Mouse (Mus musculus) kidney, adult 2 months (tissue): ENCODE measurements around the gene Duox1. TPM values are rescaled to one million over a fixed set of nuclear protein-coding genes. Genes with fewer than 3 reads are reported as not detected.
A peak's percentile ranks its signal among the peaks of the same experiment; 100 is the strongest.

ENCODE experiments used
- DNase-seq: peaks from one replicate; pipeline ENCODE4 v3.0.0; 2021
- H3K27ac ChIP-seq: fragments of 200-500 bp; 2 replicates; pipeline ENCODE4 v1.5.1; 2012; ENCODE audit warnings: low read depth, low read length, control low read depth, inconsistent platforms; ENCODE audit not compliant: insufficient read depth
- H3K27me3 ChIP-seq: fragments of 200-500 bp; replicated peaks from 2 replicates; pipeline ENCODE4 v1.6.1; 2012; ENCODE audit warnings: mild to moderate bottlenecking, moderate library complexity, low read length, inconsistent platforms; ENCODE audit not compliant: control insufficient read depth, insufficient read depth
- H3K36me3 ChIP-seq: fragments of 200-500 bp; 2 replicates; pipeline ENCODE4 v1.6.1; 2012; ENCODE audit warnings: mild to moderate bottlenecking, moderate library complexity, low read length, inconsistent platforms; ENCODE audit not compliant: control insufficient read depth, insufficient read depth
- H3K4me1 ChIP-seq: fragments of 200-500 bp; 2 replicates; pipeline ENCODE4 v1.6.1; 2011; ENCODE audit warnings: low read length; ENCODE audit not compliant: control insufficient read depth, insufficient read depth
- H3K4me3 ChIP-seq: fragments of 200-500 bp; 2 replicates; pipeline ENCODE4 v1.5.1; 2011; ENCODE audit warnings: mild to moderate bottlenecking, low read depth, low read length, control low read depth; ENCODE audit not compliant: insufficient read depth
- CTCF ChIP-seq: fragments of 200-500 bp; conservative IDR thresholded peaks from 2 replicates; pipeline ENCODE4 v1.5.1; 2011; ENCODE audit warnings: low read depth, mild to moderate bottlenecking, control low read depth, low read length, moderate library complexity, mixed read lengths; ENCODE audit not compliant: insufficient read depth, insufficient read length
- POLR2A ChIP-seq: fragments of 200-500 bp; IDR thresholded peaks from one replicate; pipeline ENCODE4 v1.6.1; 2011; ENCODE audit warnings: low read depth, low read length, control low read depth
- WGBS: fragments of 180-500 bp; shearing (Covaris S2); methylation state at CpG from one replicate; pipeline ENCODE4 v1.1.7; 2018; 5-methylcytosine and 5-hydroxymethylcytosine counted together
- polyA plus RNA-seq: library from polyadenylated mRNA; depleted of rRNA; stranded (reverse); fragments of >200 nt; gene quantifications from 2 replicates; pipeline ENCODE4 v1.2.3, GENCODE M21; 2012

Duox1 gene
- polyA plus RNA-seq, 1 experiment = 0.20 TPM

- peak overlapping the region; percentile 67 for H3K4me3 ChIP-seq
- WGBS = 1% methylated on average over 28 of the region's 28 CpGs
- peak; percentile 98 for DNase-seq
- no peaks in the 10 kb centered on the region for H3K36me3 ChIP-seq
- peaks cover 3% of the 10 kb centered on the region for H3K4me1 ChIP-seq
- H3K27ac ChIP-seq = peak overlapping the region; percentile 52; the same call in 1 of the 2 replicates
- no peaks in the 10 kb centered on the region for H3K27me3 ChIP-seq
- TF ChIP-seq POLR2A (peak; percentile 57), CTCF (no peak)
Observed at GRCm38 (mm10) chr2:122377215-122377674, 61.8 kb downstream of the Duox1 start.

- H3K27ac ChIP-seq = peak overlapping the region; percentile 52; the same call in 1 of the 2 replicates
- H3K36me3 ChIP-seq = no peaks in the 10 kb centered on the region
- H3K27me3 ChIP-seq = no peaks in the 10 kb centered on the region
- DNase-seq = peak; percentile 88
- under 1% methylated on average over 26 of the region's 26 CpGs for WGBS
- H3K4me1 ChIP-seq = peaks cover 3% of the 10 kb centered on the region
- TF ChIP-seq POLR2A = no peak
- TF ChIP-seq CTCF = no peak
- H3K4me3 ChIP-seq = peak overlapping the region; percentile 67
Observed at GRCm38 (mm10) chr2:122377751-122378246, 62.3 kb downstream of the Duox1 start.

GRCm38 (mm10) chr2:122378421-122379291 lies 63.2 kb downstream of the Duox1 start:
- Histone ChIP-seq H3K36me3 (no peaks in the 10 kb centered on the region), H3K4me3 (no peak overlapping the region; the same call in 1 of the 2 replicates), H3K27ac (no peak overlapping the region; the same call in 1 of the 2 replicates), H3K4me1 (peaks cover 3% of the 10 kb centered on the region), H3K27me3 (no peaks in the 10 kb centered on the region)
- peak; percentile 84 for DNase-seq
- TF ChIP-seq CTCF (peak; percentile 52), POLR2A (no peak)
- WGBS = 22% methylated on average over 8 of the region's 8 CpGs

GRCm38 (mm10) chr2:122379292-122379650 lies 63.8 kb downstream of the Duox1 start:
- Histone ChIP-seq H3K27ac (no peak overlapping the region), H3K4me3 (no peak overlapping the region), H3K27me3 (no peaks in the 10 kb centered on the region), H3K36me3 (no peaks in the 10 kb centered on the region), H3K4me1 (peaks cover 3% of the 10 kb centered on the region)
- WGBS = 50% methylated on average over 2 of the region's 2 CpGs
- no peak for DNase-seq
- TF ChIP-seq POLR2A (no peak), CTCF (no peak)

DNA sequence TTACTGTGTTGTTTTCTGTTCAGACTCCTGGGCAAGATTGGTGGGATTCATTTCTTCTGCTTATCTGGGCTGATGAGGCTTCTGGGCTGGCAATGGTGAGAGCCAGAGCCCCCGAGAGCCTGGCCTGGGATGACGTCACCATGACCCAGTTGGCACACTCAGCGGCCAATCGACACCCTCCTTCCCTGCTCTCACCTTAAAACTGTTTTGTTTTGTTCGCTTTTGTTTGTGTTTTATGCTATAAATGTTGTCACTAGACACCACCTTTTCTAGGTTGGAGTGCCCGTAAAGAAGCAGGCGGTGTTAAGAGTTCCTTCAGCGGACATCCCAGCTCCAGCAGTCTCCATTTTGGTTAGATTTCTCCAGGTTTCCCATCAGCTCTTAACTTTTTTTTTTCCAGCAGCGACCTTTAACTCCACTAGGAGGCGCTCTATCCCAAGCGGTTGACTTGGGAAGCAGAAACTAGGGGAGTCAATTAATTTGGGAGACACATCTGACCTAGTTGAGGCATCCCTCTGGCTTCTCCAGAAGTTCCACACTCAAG lies 65.4 kb downstream of the Duox1 start:
- H3K4me3 ChIP-seq = peak overlapping the region; percentile 30
- peaks cover 3% of the 10 kb centered on the region for H3K4me1 ChIP-seq
- 5% methylated on average over 11 of the region's 11 CpGs for WGBS
- H3K36me3 ChIP-seq = no peaks in the 10 kb centered on the region
- no peaks in the 10 kb centered on the region for H3K27me3 ChIP-seq
- TF ChIP-seq CTCF (peak; percentile 63), POLR2A (no peak)
- peak; percentile 75 for DNase-seq
- peak overlapping the region; percentile 18; the same call in 1 of the 2 replicates for H3K27ac ChIP-seq

- DNase-seq = peak; percentile 79
- WGBS = 66% methylated on average over 16 of the region's 16 CpGs
- Histone ChIP-seq H3K27ac (peak overlapping the region; percentile 18; the same call in 1 of the 2 replicates), H3K36me3 (no peaks in the 10 kb centered on the region), H3K27me3 (no peaks in the 10 kb centered on the region), H3K4me3 (no peak overlapping the region), H3K4me1 (peaks cover 3% of the 10 kb centered on the region)
- TF ChIP-seq CTCF (no peak), POLR2A (no peak)
Observed at GRCm38 (mm10) chr2:122381329-122382103, 66.0 kb downstream of the Duox1 start.
